Mouse (Mus musculus) kidney, postnatal 14 days (tissue): ENCODE measurements around the gene Nktr.

Source experiments
- DNase-seq: peaks from one replicate; pipeline ENCODE4 v3.0.0; 2022; ENCODE audit warnings: mixed read lengths

Gene Nktr

GRCm38 (mm10) chr9:121708506-121709486 is 10.2 kb upstream of the Nktr start:
- DNase-seq: no peak

DNA sequence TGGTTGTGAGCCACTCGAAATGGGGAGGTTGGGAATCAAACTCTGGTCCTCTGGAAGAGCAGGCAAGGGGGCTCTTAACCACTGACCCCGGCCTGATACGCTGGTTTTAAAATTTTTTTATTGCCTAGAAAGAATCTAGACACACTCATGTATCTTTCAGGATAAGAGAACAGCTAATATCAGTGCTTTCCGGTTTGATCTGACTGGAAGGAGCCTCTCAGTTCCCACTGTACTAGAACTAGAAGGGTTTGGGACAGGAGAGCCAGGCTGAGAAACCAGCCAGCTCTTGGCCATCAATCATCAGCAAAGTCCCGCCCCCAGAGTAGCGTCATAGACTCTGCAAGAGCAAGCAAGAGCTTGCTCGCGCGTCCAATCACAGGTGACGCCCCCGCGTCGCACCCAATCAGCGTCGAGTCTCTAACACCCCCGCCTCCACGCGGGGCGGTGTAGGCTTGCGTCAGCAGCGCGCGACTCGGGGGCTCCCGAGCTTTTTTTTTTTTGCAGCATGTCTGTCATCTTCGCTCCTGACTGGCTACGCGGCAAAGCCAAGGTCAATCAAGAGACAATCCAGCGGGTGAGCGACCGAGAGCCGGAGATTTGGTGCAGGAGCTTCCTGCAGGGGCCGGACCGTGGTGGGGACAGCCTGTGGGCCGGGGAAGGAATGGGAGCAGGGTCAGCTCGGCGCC is 8.9 kb upstream of the Nktr start, which contains the start of gene Ss18l2:
Gene Ss18l2, plus strand, starts transcription at position 432 of the 686 bp plus-strand sequence.
- DNase-seq: peak; percentile 99

DNA sequence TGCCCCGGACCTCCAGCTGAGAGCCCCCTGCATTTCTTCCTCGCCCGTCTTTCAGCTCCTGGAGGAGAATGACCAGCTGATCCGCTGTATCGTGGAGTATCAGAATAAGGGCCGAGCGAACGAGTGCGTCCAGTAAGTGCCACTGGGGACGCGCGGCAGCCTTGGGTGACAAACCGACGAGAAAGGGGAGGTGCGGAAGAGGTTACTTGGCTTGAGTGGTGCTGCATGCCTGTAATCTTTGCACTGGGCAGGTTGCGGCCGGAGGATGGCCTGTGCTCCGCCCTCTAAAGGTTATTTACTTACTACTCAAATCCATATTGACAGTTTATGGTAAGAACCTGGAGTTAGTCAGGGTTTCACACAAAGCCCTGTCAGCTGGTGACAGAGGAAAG is 8.4 kb upstream of the Nktr start:
- no peak for DNase-seq

GRCm38 (mm10) chr9:121717048-121717447 is 1.9 kb upstream of the Nktr start:
- no peak for DNase-seq

- no peak for DNase-seq
Measured at GRCm38 (mm10) chr9:121718070-121718705, 781 bp upstream of the Nktr start.

GRCm38 (mm10) chr9:121719347-121720331 is 670 bp downstream of the Nktr start:
- DNase-seq: peak; percentile 47

DNA sequence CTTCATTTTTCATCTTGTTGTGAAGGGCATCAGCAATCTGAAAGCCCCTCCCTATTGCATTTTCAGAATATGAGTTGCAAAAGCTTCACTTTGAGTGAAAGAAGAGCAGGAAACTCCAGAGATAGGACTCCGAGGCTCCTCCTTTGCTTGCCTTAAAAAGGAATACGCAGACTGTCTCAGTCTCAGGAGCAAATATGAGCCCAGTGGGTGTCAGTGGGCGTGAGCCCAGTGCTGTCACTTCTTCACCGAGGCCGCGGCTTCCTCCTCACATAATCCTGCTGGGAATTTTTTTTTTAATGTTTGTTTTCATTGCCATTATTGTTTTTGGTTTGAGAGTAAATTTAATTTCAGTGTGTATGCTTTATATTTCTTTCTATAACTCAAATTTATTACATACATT is 21.5 kb downstream of the Nktr start:
- no peak for DNase-seq

GRCm38 (mm10) chr9:121741168-121741567 is 22.2 kb downstream of the Nktr start:
- no peak for DNase-seq

GRCm38 (mm10) chr9:121744051-121744450 is 25.1 kb downstream of the Nktr start:
- no peak for DNase-seq

- no peak for DNase-seq
Measured at GRCm38 (mm10) chr9:121752774-121753173, 33.8 kb downstream of the Nktr start.

DNA sequence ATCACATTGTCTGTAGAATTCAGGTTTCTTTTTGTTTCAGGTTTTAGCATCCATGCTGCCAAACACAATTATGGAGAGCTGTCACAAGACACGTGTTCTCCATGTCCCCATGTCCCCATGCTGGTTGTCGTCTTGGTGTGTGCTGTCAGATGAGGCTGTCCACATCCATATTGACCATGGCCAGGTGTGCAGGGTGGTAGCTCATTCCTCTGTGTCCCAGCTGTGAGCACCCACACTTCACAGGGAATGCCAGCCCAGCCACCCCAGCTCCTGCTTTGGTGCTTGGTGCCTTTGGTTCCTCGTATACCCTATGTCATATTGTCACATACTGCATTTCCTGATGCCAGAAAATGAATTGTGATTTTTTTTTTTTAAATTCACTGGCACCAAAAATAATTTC is 35.7 kb downstream of the Nktr start:
- DNase-seq: no peak

DNA sequence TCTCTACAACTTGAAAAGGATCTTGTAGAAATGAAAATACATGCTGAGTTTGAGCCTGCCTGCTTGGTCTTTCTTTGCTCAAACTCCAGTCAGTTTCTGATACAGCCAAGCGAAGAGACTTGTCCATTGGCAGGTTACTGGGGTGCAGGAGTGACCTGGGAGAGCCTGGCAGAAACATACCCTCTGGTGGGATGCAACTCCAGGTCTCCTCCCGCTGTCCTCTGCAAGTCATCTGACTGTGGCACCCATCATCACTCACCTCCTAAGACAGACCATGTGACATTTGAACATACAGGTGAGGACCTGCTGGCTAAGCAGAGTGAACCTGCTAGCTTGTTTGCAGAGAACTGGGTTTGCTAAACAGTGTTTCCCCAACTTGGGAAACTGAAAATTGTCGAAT is 37.8 kb downstream of the Nktr start:
- DNase-seq: no peak

GRCm38 (mm10) chr9:121757432-121757831 is 38.5 kb downstream of the Nktr start:
- no peak for DNase-seq

DNA sequence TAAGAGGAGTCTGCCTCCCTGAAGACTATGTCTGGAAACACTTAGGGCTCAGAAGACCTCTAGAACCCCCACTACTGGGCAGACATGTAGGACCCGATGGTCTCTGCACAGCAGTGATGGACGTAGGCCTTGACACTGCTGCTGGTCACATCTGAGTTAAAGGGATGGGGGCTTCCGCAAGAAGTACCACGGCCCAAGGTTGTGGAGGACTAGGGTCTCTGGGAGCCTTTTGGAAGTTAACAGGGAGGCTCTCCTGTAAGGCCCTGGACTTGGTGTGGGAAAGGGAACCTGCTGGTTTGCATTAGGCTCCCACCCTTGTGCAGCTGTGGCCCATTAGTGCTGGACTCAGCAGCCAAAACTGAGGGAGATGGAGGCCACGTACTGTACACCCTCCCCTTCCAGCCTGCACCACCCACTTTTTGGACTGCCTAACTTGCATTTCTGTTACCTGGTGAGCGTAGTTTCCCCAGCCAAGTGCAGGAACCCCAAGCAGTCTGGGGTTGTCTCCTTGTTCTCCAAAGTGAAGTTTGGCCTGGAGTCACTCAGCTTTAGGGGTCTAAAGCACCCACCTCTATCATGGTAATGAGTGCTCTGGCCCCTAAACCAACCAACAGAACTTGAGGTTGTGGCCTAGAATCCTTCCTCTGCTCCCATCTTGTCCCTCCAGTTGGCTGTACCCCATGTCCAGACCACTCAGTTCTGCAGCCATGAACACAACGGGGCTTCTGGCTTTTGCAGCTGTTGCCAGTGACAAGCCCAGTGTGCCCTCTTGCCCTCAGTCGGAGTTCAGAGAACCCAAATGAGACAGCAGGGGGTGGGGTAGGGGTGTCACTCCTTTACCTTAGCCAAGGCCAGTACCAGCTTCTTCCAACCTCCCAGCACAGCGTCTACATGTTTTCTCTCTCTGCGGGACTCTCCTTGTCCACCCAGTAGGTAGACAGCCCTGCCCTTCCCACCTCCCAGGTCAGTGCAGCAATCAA is 39.2 kb downstream of the Nktr start:
- no peak for DNase-seq

DNA sequence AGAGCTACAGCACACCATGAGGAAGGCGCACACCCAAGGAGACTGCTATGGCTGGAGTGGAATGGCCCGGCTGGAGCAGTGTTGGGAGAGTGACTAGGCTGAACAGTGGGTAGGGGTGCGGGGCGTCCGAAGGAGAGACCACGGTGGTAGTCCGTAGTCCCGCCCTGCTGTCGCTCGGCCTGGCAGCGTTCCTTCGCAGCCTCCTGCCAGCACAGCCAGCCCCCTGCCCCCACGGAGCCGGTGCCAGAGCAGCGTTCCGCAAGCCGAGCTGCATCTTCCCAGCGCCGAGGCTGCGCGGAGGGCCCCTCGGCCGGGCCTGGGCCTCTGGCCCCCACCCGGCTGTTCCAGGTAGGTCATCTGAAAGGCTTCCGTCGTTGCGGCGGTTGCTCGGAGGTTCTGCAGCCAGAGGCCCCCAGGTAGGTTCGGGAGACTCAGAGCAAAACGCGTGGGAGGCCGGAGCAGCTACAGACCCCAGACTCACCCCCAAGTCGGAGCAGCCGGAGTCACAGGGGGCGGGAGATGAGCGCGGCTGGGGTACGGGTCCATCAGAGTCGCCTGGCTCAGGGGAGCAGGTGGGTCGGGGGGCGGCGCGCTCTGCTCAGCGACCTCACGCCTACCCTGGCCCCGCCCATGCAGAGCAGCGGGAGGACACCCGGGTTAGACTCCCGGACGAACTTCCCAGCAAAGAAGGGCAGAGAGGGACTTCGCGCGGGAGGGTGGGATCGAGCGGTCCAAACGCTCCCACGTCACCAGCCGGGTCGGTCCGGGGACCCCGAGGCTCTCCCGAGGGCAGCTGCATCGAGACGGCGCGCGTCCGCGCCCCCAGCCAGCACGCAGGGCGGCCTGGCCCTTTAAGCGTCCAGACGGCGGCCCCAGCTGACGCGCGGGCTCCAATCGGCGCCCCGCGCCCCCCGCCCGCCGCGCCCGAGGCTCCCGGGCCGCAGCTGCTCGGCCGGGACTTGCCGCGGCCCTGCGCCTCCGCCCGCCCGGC is 40.4 kb downstream of the Nktr start, which contains the start of gene Zfp651:
Gene Zfp651, plus strand, starts transcription at position 240 of the 991 bp plus-strand sequence.
- DNase-seq: peak; percentile 83

GRCm38 (mm10) chr9:121760271-121761090 is 41.5 kb downstream of the Nktr start:
- peak; percentile 86 for DNase-seq

DNA sequence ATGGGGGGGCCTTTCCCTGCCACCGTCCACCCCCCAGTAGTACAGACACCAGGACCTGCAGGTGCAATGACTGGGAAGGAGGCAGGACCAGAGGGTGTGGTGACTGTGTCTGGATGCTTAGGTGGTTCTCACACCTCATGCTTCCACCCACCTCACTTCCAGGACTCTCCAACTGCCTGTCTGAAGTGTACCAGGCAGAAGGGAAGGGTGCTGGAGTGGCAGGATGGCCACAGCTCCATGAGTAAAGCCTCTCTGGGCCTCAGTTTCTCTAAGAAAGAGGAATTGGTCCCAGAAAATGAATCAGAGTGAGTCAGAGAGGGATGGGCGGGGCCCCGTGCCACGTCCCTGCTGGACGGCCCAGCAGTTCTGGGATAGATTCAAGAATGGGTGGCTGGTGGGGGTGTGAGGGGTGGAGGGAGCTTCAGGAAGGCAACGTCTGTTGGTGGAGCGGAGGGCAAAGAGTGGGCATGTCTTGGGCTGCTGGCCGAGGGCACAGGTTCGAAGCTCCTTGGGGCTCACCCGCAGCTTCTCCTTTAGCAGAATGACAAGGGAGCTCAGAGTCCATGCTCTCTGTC is 42.2 kb downstream of the Nktr start:
- DNase-seq: no peak

GRCm38 (mm10) chr9:121761787-121762186 is 42.8 kb downstream of the Nktr start:
- no peak for DNase-seq
